Mouse (Mus musculus): ENCODE results near the gene Spout1. TPM values are rescaled to one million over a fixed set of nuclear protein-coding genes. Genes with fewer than 3 reads are reported as not detected.

Spout1 gene
- 40.3 and 45.0 TPM in 2 replicates for polyA plus RNA-seq (2012; rRNA removed)

DNA sequence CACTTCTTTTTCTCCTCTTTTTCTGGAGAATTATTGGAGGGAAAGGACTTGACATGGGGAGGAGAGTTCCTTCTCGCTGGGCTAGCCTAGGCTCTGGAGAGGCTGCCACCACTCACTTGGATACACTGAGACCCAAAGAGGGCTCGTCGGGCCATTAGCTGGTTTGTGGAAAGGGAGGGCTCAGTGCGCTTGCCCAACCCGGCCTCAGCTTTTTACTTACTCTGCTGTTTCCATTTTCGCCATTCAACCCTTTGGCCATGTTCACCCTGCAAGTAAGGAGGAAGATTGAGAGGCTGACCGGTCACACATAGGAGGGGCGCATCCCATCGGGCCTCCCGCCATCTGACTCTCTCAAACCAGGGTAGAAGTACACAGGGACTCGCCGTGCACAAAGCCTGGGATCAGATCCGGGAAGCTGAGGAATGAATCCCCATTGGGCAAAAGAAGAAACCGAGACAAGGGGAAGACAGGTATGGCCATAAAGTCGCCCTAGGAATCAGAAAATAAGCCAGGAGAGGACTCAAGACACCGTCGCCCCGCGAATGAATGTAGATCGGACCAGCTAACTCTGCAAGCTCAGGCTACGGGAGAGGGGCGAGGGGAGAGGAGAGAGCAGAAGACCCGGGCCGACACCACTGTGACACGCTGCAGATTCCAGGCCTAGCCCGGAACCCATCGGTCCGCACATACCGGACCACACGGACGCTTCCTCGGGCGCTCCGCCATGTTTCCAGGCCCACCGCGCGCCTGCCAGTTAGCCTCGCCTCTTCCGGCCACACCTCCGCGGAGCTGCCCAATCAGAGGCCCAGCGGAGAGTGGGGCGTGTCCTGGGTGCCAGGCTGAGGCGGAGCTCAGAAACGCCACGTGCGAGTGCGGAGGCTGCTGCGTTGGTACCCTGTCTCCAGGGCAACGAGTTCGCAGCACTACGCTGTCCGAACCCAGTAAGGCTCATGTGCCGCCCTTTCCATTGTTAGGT, at the start of gene Spout1:
Gene Spout1, minus strand, starts transcription at position 760 of the 976 bp plus-strand sequence.

GRCm38 (mm10) chr2:30205629-30206357, 27.5 kb upstream of the Spout1 start, which contains the start of gene Kyat1:
Kyat1 (minus strand) TSS chr2:30205847.

GRCm38 (mm10) chr2:30171371-30171996, 6.8 kb downstream of the Spout1 start, which contains the start of gene Endog:
Endog (plus strand) TSS chr2:30171493.

DNA sequence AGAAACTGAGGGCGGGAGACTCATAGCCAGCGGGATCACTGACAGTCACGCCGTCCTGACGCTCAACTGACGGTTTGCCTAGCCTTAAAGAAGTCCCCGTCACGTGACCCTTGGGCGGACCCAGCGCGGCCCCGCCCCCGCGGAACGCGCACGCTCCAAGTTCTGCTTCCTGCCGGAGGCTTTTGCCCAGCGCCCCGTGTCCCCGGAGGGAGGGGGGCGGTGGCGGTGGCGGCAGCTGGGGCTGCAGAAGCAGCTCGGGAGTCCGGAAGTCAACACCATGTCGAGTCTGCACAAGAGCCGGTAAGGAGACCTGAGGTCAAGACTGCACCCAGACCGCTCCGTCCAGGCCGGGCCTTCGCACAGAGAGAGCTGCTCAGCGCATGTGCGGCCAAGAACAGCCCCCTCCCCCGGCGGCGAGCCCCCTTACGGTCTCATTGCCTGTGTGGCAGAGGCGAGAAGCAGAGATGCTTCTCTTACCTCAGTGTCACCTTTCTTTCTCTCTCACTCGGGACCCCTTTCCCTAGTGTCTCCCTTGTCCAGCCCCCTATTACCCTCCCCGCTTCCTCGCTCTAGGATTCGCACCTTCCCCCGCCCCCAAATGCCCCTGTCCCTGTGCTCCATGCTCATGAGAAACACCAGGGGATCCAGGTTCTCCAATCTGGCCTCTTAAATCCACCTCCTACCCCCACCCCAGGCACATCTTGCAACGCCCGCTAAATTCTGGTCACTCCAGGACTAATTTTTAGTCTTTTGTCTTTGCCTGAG, 44.5 kb downstream of the Spout1 start, which contains the start of gene Tbc1d13:
Gene Tbc1d13, plus strand, starts transcription at position 134 of the 765 bp plus-strand sequence.

DNA sequence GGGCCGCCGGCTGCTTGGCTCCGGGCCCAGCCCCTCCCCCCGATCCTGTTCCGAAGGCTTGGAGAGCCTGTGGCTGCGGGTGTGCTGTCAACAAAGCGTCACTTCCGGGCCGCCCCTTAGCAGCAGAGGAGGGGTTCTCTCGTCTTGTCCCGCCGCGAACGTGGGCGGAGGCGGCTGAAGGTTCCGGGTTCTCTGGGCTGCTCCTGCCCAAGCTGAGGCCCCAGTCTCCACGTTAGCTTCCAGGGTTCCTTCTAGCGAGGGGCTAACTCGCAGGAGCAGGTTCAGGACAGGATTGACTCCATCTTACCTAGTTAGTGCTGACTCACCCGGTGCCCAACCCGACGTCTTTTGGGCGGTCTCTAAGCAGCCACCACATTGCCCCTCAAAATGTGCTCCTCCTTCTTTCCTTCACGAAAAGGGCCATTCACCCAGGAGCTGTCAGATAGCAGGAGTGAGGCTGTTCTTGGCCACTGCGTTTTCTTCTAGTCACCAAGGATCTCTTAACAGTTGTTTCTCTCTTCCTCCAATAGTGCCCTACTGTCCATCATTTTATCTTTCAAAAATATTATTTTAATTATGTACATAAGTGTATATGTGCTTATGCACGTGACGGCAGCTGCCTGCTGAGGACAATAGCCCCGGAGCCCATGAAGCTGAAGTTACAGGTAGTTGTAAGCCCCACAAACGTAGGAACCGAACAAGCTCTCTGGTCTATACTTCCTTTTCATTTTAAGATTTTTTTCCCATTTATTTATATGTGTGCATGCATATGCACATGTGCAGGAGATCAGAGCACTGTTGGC, 53.6 kb downstream of the Spout1 start, which contains the start of gene Zer1:
Gene Zer1, minus strand, starts transcription at position 114 of the 803 bp plus-strand sequence.

Other genes with a start within 250 kb of the Spout1 start
- 16.1 and 26.0 TPM in 2 replicates for gene Gle1, start 243.0 kb downstream of the Spout1 start, polyA plus RNA-seq (2012; rRNA removed)
- 256 and 300 TPM in 2 replicates for gene Sptan1, start 212.9 kb downstream of the Spout1 start, polyA plus RNA-seq (2012; rRNA removed)
- 82.6 and 84.6 TPM in 2 replicates for gene Wdr34, start 129.6 kb downstream of the Spout1 start, polyA plus RNA-seq (2012; rRNA removed)
- 94.7 and 122 TPM in 2 replicates for gene Set, start 121.1 kb downstream of the Spout1 start, polyA plus RNA-seq (2012; rRNA removed)
- gene Pkn3, start 100.8 kb downstream of the Spout1 start, polyA plus RNA-seq (2012; rRNA removed) = 12.3 and 17.6 TPM in 2 replicates
- gene Zdhhc12, start 84.8 kb downstream of the Spout1 start, polyA plus RNA-seq (2012; rRNA removed) = 122 and 132 TPM in 2 replicates
- 93.9 and 97.8 TPM in 2 replicates for gene Zer1, start 53.9 kb downstream of the Spout1 start, polyA plus RNA-seq (2012; rRNA removed)
- 70.8 and 76.2 TPM in 2 replicates for gene Tbc1d13, start 44.7 kb downstream of the Spout1 start, polyA plus RNA-seq (2012; rRNA removed)
- gene Endog, start 7.0 kb downstream of the Spout1 start, polyA plus RNA-seq (2012; rRNA removed) = 153 and 202 TPM in 2 replicates
- gene Kyat1, start 27.4 kb upstream of the Spout1 start, polyA plus RNA-seq (2012; rRNA removed) = 22.8 and 27.1 TPM in 2 replicates
- 37.6 and 50.6 TPM in 2 replicates for gene Lrrc8a, start 59.3 kb upstream of the Spout1 start, polyA plus RNA-seq (2012; rRNA removed)
- 24.7 and 26.6 TPM in 2 replicates for gene Gm28035, start 62.1 kb upstream of the Spout1 start, polyA plus RNA-seq (2012; rRNA removed)
- 14.2 and 19.9 TPM in 2 replicates for gene Phyhd1, start 87.7 kb upstream of the Spout1 start, polyA plus RNA-seq (2012; rRNA removed)
- not detected in 2 replicates for gene Gm28038, start 102.6 kb upstream of the Spout1 start, polyA plus RNA-seq (2012; rRNA removed)
- gene Dolk, start 107.9 kb upstream of the Spout1 start, polyA plus RNA-seq (2012; rRNA removed) = 34.5 and 37.5 TPM in 2 replicates
- 61.6 and 69.2 TPM in 2 replicates for gene Nup188, start 107.9 kb upstream of the Spout1 start, polyA plus RNA-seq (2012; rRNA removed)
- 247 and 249 TPM in 2 replicates for gene Sh3glb2, start 180.9 kb upstream of the Spout1 start, polyA plus RNA-seq (2012; rRNA removed)
- gene Miga2, start 185.8 kb upstream of the Spout1 start, polyA plus RNA-seq (2012; rRNA removed) = 44.2 and 46.2 TPM in 2 replicates
- 63.2 and 66.5 TPM in 2 replicates for gene Dolpp1, start 213.8 kb upstream of the Spout1 start, polyA plus RNA-seq (2012; rRNA removed)
- gene Crat, start 237.4 kb upstream of the Spout1 start, polyA plus RNA-seq (2012; rRNA removed) = 71.6 and 99.4 TPM in 2 replicates
- gene Ptpa, start 237.6 kb upstream of the Spout1 start, polyA plus RNA-seq (2012; rRNA removed) = 168 and 185 TPM in 2 replicates